Mouse (Mus musculus) liver, embryonic 12.5 days (tissue): ENCODE measurements around the gene D330020A13Rik. TPM values are rescaled to one million over a fixed set of nuclear protein-coding genes. Genes with fewer than 3 reads are reported as not detected.

Experiments
- polyA plus RNA-seq: library from polyadenylated mRNA; unstranded; fragments of >200 nt; fragmentation: Nextera tagmentation; extraction: Ambion mirVana; gene quantifications from 2 replicates; pipeline ENCODE4 v1.2.1, GENCODE M21; 2016

D330020A13Rik gene
- polyA plus RNA-seq, 1 experiment from 2014 or later: not detected

Other genes with a start within 250 kb of the D330020A13Rik start
- not detected in 2 replicates for gene Ninj2, start 201.0 kb upstream of the D330020A13Rik start, polyA plus RNA-seq
- 0.23 and 0.25 TPM in 2 replicates for gene B4galnt3, start 195 bp downstream of the D330020A13Rik start, polyA plus RNA-seq
- 33.6 and 34.8 TPM in 2 replicates for gene Kdm5a, start 69.8 kb downstream of the D330020A13Rik start, polyA plus RNA-seq
- gene Ccdc77, start 70.0 kb downstream of the D330020A13Rik start, polyA plus RNA-seq: 20.5 and 21.7 TPM in 2 replicates
- gene Il17ra, start 168.9 kb downstream of the D330020A13Rik start, polyA plus RNA-seq: 13.3 and 14.8 TPM in 2 replicates
- gene Tmem121b, start 199.4 kb downstream of the D330020A13Rik start, polyA plus RNA-seq: 0.02 TPM in 1 of 2 replicates, not detected in the other
- 15.6 and 16.0 TPM in 2 replicates for gene Hdhd5, start 237.0 kb downstream of the D330020A13Rik start, polyA plus RNA-seq